Mouse (Mus musculus) liver, embryonic 13.5 days (tissue): Measurements from ENCODE around the gene Kctd21. TPM values are rescaled to one million over a fixed set of nuclear protein-coding genes. Genes with fewer than 3 reads are reported as not detected.

Experiments used
- ATAC-seq: fragments of 200-750 bp; cut with Nextera tagmentation; 2 replicates; pipeline ENCODE4 v1.8.0; 2017; ENCODE audit warnings: low read depth, mild to moderate bottlenecking, moderate number of reproducible peaks, moderate library complexity
- DNase-seq: peaks from one replicate; pipeline ENCODE4 v3.0.0; 2022
- H3K27ac ChIP-seq: fragments of 300-500 bp; sonication (generic); 2 replicates; pipeline ENCODE4 v1.5.1; 2015; ENCODE audit warnings: moderate library complexity, mild to moderate bottlenecking, inconsistent platforms
- H3K27me3 ChIP-seq: fragments of 300-500 bp; sonication (generic); 2 replicates; pipeline ENCODE4 v1.6.1; 2015; ENCODE audit warnings: mild to moderate bottlenecking, inconsistent platforms
- H3K36me3 ChIP-seq: fragments of 300-500 bp; sonication (generic); 2 replicates; pipeline ENCODE4 v1.6.1; 2015; ENCODE audit warnings: mild to moderate bottlenecking, inconsistent platforms
- H3K4me1 ChIP-seq: fragments of 300-500 bp; sonication (generic); replicated peaks from 2 replicates; pipeline ENCODE4 v1.6.1; 2015; ENCODE audit warnings: inconsistent platforms
- H3K4me2 ChIP-seq: fragments of 300-500 bp; sonication (generic); 2 replicates; pipeline ENCODE4 v1.6.1; 2015; ENCODE audit warnings: inconsistent platforms, mild to moderate bottlenecking, moderate library complexity
- H3K4me3 ChIP-seq: fragments of 300-500 bp; sonication (generic); replicated peaks from 2 replicates; pipeline ENCODE4 v1.5.1; 2015; ENCODE audit warnings: mild to moderate bottlenecking, inconsistent platforms
- H3K9ac ChIP-seq: fragments of 300-500 bp; sonication (generic); 2 replicates; pipeline ENCODE4 v1.6.1; 2015; ENCODE audit warnings: mild to moderate bottlenecking, inconsistent platforms
- H3K9me3 ChIP-seq: fragments of 300-500 bp; sonication (generic); replicated peaks from 2 replicates; pipeline ENCODE4 v1.6.1; 2016; ENCODE audit warnings: inconsistent platforms
- WGBS: fragments of 180-500 bp; shearing (Covaris S2); methylation state at CpG from one replicate; pipeline ENCODE4 v1.1.7; 2015; ENCODE audit not compliant: insufficient replicate concordance; 5-methylcytosine and 5-hydroxymethylcytosine counted together
- polyA plus RNA-seq: library from polyadenylated mRNA; unstranded; fragments of >200 nt; fragmentation: Nextera tagmentation; extraction: Ambion mirVana; gene quantifications from 2 replicates; pipeline ENCODE4 v1.2.1, GENCODE M21; 2015

Gene Kctd21
- polyA plus RNA-seq, 1 experiment from 2014 or later, result 0.92 TPM

DNA sequence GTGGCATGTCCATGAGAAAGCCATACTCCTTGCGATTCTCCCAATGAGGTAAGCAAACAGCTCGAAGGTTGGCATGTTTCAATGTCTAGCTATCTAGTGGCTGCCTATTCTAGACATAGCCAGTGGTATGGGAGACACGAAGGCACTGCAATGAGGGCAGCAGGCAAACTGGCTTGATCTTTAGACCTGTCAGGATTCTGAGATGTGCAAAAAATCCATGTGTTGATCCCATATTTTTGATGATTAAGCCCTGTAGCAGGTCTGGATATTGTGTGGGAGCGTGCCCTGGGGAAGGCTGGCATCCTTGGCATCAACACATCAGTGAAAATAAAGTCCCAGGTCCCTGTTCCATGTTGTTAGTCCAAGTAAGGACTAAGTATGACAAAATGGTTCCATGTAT lies 56.4 kb downstream of the Kctd21 start:
- Histone ChIP-seq H3K27me3 (no peaks in the 10 kb centered on the region), H3K4me2 (no peak overlapping the region), H3K27ac (no peak overlapping the region), H3K4me1 (no peaks in the 10 kb centered on the region), H3K9ac (no peak overlapping the region), H3K36me3 (peaks cover 92% of the 10 kb centered on the region), H3K4me3 (no peak overlapping the region), H3K9me3 (no peaks in the 10 kb centered on the region)
- no peak for ATAC-seq
- DNase-seq, result no peak
- 80% methylated on average over 4 of the region's 4 CpGs for WGBS

DNA sequence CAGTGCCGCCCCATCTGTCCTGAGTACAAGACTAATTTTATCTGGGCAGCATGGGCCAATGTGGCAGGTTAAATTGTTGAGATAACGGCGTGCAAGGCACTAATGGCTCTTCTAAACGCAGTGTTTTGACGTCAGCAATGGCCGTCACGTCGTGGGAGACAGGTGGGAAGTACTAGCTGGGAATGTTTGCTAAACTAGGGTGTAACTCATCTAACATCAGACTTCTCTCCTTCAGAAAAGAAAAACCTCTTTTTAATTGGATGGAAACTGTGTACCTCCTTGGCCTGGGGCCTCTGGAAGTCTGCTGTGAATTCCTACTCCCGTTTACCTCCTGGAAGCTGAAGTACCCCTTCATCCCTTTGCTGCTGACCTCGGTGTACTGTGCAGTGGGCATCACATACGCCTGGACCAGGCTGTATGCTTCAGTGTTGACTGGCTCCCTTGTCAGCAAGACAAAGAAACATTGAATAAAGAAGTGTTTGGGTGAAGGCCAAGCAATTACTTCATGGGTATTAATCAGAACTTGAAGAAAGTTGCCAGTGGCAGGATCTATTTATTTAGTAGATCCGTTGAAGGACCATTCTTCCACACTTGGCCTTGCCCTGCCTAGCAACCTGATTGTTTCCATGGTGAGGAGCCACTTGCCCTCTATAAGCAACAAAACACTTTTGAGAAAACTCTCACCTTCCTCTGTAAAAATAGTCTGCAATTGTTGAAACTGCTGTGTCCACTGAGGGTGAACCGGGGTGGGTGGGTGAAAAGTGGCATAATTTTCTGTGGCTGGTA lies 59.4 kb downstream of the Kctd21 start:
- ATAC-seq, result no peak

DNA sequence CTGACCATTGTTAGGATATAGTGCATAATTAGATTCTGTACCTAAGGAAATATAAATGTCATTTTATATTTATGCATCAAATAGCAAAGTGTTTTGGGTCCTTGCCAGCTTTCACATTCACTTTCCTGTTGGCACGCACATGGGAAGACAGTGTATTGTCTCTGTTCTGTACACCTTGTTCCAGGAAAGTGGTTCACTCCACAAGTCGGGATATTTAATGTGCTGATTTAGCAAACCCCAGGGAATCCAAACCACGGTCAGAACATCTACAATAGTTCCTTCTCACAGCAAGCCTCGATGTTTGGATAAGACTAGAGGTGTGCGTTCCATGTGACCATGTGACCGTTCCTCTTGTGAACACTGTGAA lies 59.9 kb downstream of the Kctd21 start:
- no peaks in the 10 kb centered on the region for H3K9me3 ChIP-seq
- DNase-seq (no peak), ATAC-seq (no peak)
- H3K27me3 ChIP-seq, result no peaks in the 10 kb centered on the region
- no peak overlapping the region for H3K4me2 ChIP-seq
- peaks cover 58% of the 10 kb centered on the region for H3K36me3 ChIP-seq
- 78% methylated on average over 6 of the region's 6 CpGs for WGBS
- no peak overlapping the region for H3K9ac ChIP-seq
- H3K4me3 ChIP-seq, result no peak overlapping the region
- H3K4me1 ChIP-seq, result no peaks in the 10 kb centered on the region
- H3K27ac ChIP-seq, result no peak overlapping the region

More for the DNA sequence above, 59.4 kb downstream of the Kctd21 start:
- Histone ChIP-seq H3K9me3 (no peaks in the 10 kb centered on the region), H3K4me1 (no peaks in the 10 kb centered on the region), H3K27ac (no peak overlapping the region), H3K4me2 (no peak overlapping the region), H3K27me3 (no peaks in the 10 kb centered on the region), H3K4me3 (no peak overlapping the region), H3K36me3 (peaks cover 63% of the 10 kb centered on the region), H3K9ac (no peak overlapping the region)
- WGBS, result 80% methylated on average over 13 of the region's 13 CpGs
- DNase-seq, result no peak

DNA sequence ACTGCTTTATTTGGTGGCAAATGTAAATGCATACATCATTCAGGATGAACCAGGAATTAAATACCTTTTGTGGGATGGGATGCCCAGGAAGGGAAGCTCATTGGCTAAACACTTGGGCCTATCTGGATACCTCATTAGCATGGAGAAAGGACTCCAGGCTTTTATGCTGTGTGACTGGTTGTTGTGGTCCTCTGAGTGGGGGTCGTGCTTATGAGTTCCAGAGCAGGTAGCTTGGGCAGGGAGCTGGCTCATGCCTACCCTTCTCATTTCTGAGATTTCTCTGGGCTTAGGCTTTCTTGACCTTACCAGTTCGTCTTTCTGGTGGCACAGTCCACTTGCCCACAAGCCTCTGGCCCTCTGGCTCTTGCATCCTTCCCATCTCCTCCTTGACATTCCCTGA lies 62.2 kb downstream of the Kctd21 start:
- H3K27ac ChIP-seq, result no peak overlapping the region
- H3K27me3 ChIP-seq, result no peaks in the 10 kb centered on the region
- no peak for ATAC-seq
- H3K4me1 ChIP-seq, result 0 out of 2 replicates have a peak, but pooled peaks cover under 1% of the 10 kb centered on the region
- H3K4me2 ChIP-seq, result no peak overlapping the region
- H3K4me3 ChIP-seq, result no peak overlapping the region
- peaks cover 37% of the 10 kb centered on the region for H3K36me3 ChIP-seq
- H3K9ac ChIP-seq, result no peak overlapping the region
- no peaks in the 10 kb centered on the region for H3K9me3 ChIP-seq
- 67% methylated on average over 2 of the region's 2 CpGs for WGBS
- DNase-seq, result no peak

DNA sequence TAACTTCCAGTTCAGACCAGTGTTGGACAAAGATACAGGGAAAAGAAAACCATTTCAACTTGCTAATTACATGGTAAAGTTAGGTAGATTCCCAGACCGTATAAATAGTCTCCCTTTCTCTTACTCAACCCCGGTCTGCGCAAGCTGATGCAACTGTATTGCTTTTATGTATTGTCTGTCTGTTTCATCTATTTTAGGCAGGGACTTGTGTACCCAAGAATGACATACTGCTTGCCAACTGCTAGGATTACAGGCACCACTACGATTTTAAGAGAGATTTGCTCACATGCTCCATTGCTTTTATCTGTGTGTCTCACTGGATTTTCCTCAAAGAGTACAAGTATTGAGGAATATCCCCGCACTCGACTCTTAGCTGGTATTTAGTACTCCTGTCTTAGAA lies 66.8 kb downstream of the Kctd21 start:
- H3K27ac ChIP-seq, result no peak overlapping the region
- peaks cover 28% of the 10 kb centered on the region for H3K4me1 ChIP-seq
- no peak for ATAC-seq
- peaks cover 19% of the 10 kb centered on the region for H3K36me3 ChIP-seq
- DNase-seq, result no peak
- H3K4me3 ChIP-seq, result no peak overlapping the region
- 84% methylated on average over 6 of the region's 6 CpGs for WGBS
- H3K9me3 ChIP-seq, result 0 out of 2 replicates have a peak, but pooled peaks cover 4% of the 10 kb centered on the region
- no peak overlapping the region for H3K9ac ChIP-seq
- H3K27me3 ChIP-seq, result no peaks in the 10 kb centered on the region
- no peak overlapping the region for H3K4me2 ChIP-seq

Other genes with a start within 250 kb of the Kctd21 start
- 0.07 and 0.14 TPM in 2 replicates for gene Usp35, start 307 bp upstream of the Kctd21 start, polyA plus RNA-seq
- gene Alg8, start 39.3 kb downstream of the Kctd21 start, polyA plus RNA-seq, result 41.3 and 45.9 TPM in 2 replicates
- 221 and 241 TPM in 2 replicates for gene Ndufc2, start 67.7 kb downstream of the Kctd21 start, polyA plus RNA-seq
- gene Thrsp, start 85.4 kb downstream of the Kctd21 start, polyA plus RNA-seq, result 0.12 TPM in 1 of 2 replicates, not detected in the other
- 10.6 and 10.7 TPM in 2 replicates for gene Kctd14, start 119.0 kb downstream of the Kctd21 start, polyA plus RNA-seq
- 22.0 and 24.7 TPM in 2 replicates for gene Ints4, start 148.6 kb downstream of the Kctd21 start, polyA plus RNA-seq
- gene Aamdc, start 247.2 kb downstream of the Kctd21 start, polyA plus RNA-seq, result 15.9 and 16.0 TPM in 2 replicates
- 7.4 and 9.0 TPM in 2 replicates for gene Rsf1, start 247.6 kb downstream of the Kctd21 start, polyA plus RNA-seq